Mouse (Mus musculus) C2C12 (cell line): ENCODE results near the gene Asic2. TPM values are rescaled to one million over a fixed set of nuclear protein-coding genes. Genes with fewer than 3 reads are reported as not detected.

Source experiments
- H3K27me3 ChIP-seq: one replicate; pipeline ENCODE4 v1.6.1; 2011; ENCODE audit not compliant: control insufficient read depth, insufficient read depth, insufficient read length
- H3K36me3 ChIP-seq: one replicate; pipeline ENCODE4 v1.6.1; 2011; ENCODE audit not compliant: control insufficient read depth, insufficient read depth
- H3K4me3 ChIP-seq: one replicate; pipeline ENCODE4 v1.5.1; 2011; ENCODE audit warnings: mild to moderate bottlenecking, control low read depth; ENCODE audit not compliant: poor library complexity, insufficient read depth, severe bottlenecking
- H3K79me2 ChIP-seq: one replicate; pipeline ENCODE4 v1.6.1; 2011; ENCODE audit not compliant: control insufficient read depth, insufficient read depth
- H3K79me3 ChIP-seq: one replicate; pipeline ENCODE4 v1.6.1; 2011; ENCODE audit warnings: low read depth, control low read depth
- H3ac ChIP-seq: one replicate; pipeline ENCODE3; 2011; ENCODE audit warnings: low read depth; ENCODE audit not compliant: control insufficient read depth, insufficient read length
- CEBPB ChIP-seq: IDR thresholded peaks from one replicate; pipeline ENCODE4 v1.6.1; 2011; ENCODE audit warnings: low read depth, mild to moderate bottlenecking, control low read depth, moderate library complexity
- CTCF ChIP-seq: IDR thresholded peaks from one replicate; pipeline ENCODE4 v1.5.1; 2011; ENCODE audit not compliant: control insufficient read depth, insufficient read depth, insufficient read length
- FOSL1 ChIP-seq: IDR thresholded peaks from one replicate; pipeline ENCODE4 v1.8.0; 2011; ENCODE audit warnings: mild to moderate bottlenecking, low read length; ENCODE audit not compliant: poor library complexity, insufficient read depth, severe bottlenecking
- MAX ChIP-seq: IDR thresholded peaks from one replicate; pipeline ENCODE4 v1.6.1; 2011; ENCODE audit warnings: mild to moderate bottlenecking, control low read depth
- MYOD1 ChIP-seq: IDR thresholded peaks from one replicate; pipeline ENCODE4 v1.6.1; 2011; ENCODE audit warnings: low read depth; ENCODE audit not compliant: control insufficient read depth, insufficient read length
- MYOG ChIP-seq: IDR thresholded peaks from one replicate; pipeline ENCODE4 v1.6.1; 2011; ENCODE audit not compliant: control insufficient read depth, insufficient read length; ENCODE audit errors: extremely low read depth
- USF1 ChIP-seq: IDR thresholded peaks from one replicate; pipeline ENCODE4 v1.6.1; 2011; ENCODE audit warnings: low read depth, mild to moderate bottlenecking, control low read depth, moderate library complexity
- polyA plus RNA-seq: library from polyadenylated mRNA; unstranded; fragments of >200 nt; fragmentation: generic; extraction: Trizol; gene quantifications from one replicate; pipeline ENCODE4 v1.2.1, GENCODE M21; 2012; ENCODE audit warnings: missing spikeins

Gene Asic2
- polyA plus RNA-seq, 1 experiment: not detected

DNA sequence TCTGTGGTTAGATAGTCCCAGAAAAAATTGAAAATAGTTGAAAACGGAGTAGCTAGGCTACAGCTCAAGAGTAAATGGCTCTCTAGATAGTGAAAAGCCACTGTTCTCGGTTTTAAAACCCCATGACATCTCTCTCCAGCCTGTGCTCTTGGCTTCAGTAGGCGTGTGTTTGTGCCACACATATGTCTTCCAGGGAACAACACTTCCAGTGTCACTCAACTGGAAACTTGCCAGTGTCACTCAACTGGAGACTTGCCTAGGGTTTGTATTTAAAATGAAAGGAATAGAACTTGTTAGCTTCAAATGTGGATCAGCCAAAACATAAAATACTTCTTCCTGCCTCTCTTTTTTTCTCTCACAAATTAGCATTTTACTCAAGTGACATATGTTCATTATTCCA lies 397.9 kb downstream of the Asic2 start:
- Histone ChIP-seq H3K79me3 (no peaks in the 10 kb centered on the region), H3K36me3 (no peaks in the 10 kb centered on the region), H3K79me2 (no peaks in the 10 kb centered on the region), H3ac (no peak overlapping the region), H3K4me3 (no peak overlapping the region), H3K27me3 (no peaks in the 10 kb centered on the region)
- TF ChIP-seq MYOD1 (no peak), CTCF (no peak), USF1 (no peak), CEBPB (no peak), MYOG (no peak), MAX (no peak), FOSL1 (no peak)

DNA sequence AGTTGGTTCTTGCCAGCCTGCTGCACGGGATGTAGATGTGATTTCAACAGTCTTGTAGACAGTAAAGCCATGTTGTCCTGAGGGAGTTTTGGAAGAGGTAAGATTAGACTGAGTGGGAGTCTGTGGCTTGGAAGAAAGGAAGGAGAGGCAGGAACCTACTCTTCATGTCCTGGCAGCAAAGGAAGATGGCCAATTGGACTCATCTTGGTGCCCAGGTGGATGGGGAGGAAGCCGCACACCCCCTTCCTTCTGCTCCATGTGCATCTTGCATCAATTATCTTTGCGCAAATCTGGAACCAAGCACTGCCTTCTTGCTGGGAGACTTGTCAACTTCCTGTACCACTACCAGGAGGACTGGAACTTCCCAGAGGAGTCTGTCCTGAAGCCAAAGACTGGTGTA lies 403.4 kb downstream of the Asic2 start:
- Histone ChIP-seq H3K36me3 (no peaks in the 10 kb centered on the region), H3K79me2 (no peaks in the 10 kb centered on the region), H3K4me3 (no peak overlapping the region), H3ac (no peak overlapping the region), H3K27me3 (no peaks in the 10 kb centered on the region), H3K79me3 (no peaks in the 10 kb centered on the region)
- TF ChIP-seq MYOD1 (no peak), CTCF (no peak), MAX (no peak)

DNA sequence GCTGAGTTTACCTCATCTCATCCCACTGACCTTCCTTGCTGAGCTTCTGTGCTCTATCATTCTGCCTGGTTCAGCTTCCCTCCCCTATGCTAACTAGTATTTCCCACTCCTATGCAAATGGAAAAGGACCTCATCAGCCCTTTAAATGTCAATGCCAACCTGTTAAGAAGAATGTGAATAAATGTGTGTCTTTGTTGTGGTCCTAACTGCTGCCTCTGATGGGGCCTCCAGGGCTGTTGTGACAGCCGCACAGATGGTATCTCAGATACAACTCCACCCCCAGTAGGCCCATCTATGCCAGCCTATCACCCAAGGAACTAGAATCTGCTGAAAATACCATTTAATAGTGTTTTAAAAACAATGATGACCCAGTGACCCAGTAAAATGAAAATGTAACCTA lies 407.9 kb downstream of the Asic2 start:
- no peaks in the 10 kb centered on the region for H3K36me3 ChIP-seq
- no peaks in the 10 kb centered on the region for H3K79me2 ChIP-seq
- no peak overlapping the region for H3ac ChIP-seq
- TF ChIP-seq CEBPB (no peak), MAX (no peak), MYOD1 (no peak), USF1 (no peak), CTCF (no peak)
- H3K79me3 ChIP-seq: no peaks in the 10 kb centered on the region
- no peak overlapping the region for H3K4me3 ChIP-seq
- H3K27me3 ChIP-seq: no peaks in the 10 kb centered on the region

DNA sequence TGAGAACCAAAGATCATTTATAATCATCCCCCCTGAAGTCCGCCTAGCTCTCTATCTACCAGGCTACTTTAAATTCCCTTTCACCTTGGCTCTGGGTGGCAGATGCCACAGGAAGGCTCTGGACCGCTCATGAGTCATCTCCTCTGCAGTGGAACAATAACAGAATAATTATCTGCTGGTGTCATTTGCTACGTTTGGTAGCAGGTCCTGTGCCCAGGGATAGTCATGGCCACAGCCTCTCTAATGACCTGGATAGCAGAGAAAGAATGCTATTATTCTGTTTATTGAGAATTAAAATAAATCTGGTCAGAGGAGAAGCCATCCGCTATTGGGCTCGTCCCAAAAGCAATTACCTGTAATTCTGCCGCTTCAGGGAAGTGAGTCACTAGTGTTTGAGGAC lies 425.1 kb downstream of the Asic2 start:
- Histone ChIP-seq H3K79me3 (no peaks in the 10 kb centered on the region), H3K36me3 (no peaks in the 10 kb centered on the region), H3K27me3 (no peaks in the 10 kb centered on the region), H3K79me2 (no peaks in the 10 kb centered on the region), H3ac (no peak overlapping the region), H3K4me3 (no peak overlapping the region)
- TF ChIP-seq CTCF: no peak
- TF ChIP-seq MYOD1: no peak
- no peak for TF ChIP-seq USF1
- no peak for TF ChIP-seq MYOG
- no peak for TF ChIP-seq FOSL1
- TF ChIP-seq CEBPB: no peak
- TF ChIP-seq MAX: no peak

DNA sequence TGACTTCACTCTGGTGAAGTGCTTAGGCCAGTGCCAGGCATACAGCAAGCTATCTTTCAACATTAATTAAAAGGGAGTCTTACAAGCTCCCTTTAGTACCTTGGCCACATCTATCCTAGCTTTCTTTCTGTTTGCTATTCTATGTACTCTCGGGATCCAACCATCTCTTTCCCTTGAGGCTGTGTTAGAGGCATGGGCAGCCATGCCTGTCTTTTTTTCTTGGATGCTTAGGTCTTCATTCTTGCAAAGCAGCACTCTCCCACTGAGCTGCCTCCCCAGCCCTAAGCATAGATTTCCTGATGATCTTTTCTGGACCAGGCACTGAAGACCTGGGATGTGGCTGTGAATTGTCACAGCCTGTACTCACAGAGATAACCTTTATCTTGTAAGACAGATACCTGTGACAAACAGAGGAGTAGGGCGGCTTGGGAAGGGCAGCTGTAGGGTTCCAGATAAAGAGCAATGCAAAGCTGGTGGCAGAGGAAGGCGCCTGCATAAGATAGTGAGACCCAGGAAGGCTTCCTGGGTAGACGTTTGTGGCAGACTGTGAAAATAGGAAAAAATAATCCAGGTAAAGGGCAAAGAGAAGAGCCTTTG lies 433.0 kb downstream of the Asic2 start:
- Histone ChIP-seq H3K79me3 (no peaks in the 10 kb centered on the region), H3K27me3 (no peaks in the 10 kb centered on the region), H3K36me3 (no peaks in the 10 kb centered on the region), H3ac (no peak overlapping the region), H3K4me3 (no peak overlapping the region), H3K79me2 (no peaks in the 10 kb centered on the region)
- TF ChIP-seq CTCF: no peak
- no peak for TF ChIP-seq MYOD1
- TF ChIP-seq MYOG: no peak
- TF ChIP-seq MAX: no peak
- no peak for TF ChIP-seq USF1
- TF ChIP-seq FOSL1: no peak
- no peak for TF ChIP-seq CEBPB

DNA sequence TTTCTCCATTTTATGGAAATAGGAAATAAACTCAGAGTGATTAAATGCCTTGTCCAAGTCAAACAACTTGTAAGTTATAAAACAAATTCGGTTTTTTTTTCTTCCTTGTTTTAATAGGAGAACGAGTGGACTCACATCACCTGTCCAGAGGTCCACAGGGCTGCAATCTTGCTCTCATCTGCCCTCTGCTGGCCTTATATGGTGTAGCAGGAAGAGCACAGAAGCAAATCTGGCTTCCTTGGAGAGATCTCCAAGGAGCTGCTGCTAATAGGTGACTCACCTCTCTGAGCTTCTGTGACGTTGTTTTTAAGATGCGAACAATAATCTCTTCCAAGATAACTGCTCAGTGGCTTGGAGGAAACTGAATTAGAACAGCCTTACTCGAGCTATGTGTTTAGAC lies 433.6 kb downstream of the Asic2 start:
- Histone ChIP-seq H3K79me2 (no peaks in the 10 kb centered on the region), H3K4me3 (no peak overlapping the region), H3K36me3 (no peaks in the 10 kb centered on the region), H3ac (no peak overlapping the region), H3K27me3 (no peaks in the 10 kb centered on the region), H3K79me3 (no peaks in the 10 kb centered on the region)
- no peak for TF ChIP-seq USF1
- no peak for TF ChIP-seq CEBPB
- no peak for TF ChIP-seq MYOG
- TF ChIP-seq CTCF: peak; percentile 21
